Mouse (Mus musculus): ENCODE results near the gene Gas7. TPM values are rescaled to one million over a fixed set of nuclear protein-coding genes. Genes with fewer than 3 reads are reported as not detected.

Gene Gas7
- total RNA-seq, 2 experiments from 2014 or later: 303 to 348 TPM

DNA sequence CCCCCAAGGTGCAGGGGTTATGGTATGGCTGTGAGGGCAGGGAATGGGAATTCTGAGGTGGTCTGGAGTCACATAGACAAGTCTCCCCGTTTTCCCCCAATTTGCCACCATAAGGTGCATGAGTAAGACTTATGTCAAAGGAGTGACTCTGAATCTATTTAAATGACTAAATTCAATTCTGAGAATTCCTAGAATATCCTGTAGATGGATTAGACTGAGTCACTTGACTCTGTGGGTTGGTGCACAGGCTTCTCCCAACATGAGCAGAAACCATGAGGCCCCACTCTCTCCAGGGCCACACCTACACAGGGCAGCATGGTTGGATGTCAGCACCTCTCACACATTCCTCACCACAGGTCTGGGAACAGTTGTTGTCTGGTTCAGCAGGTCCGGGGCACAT lies 224.7 kb downstream of the Gas7 start:
- DNase-seq (ENCODE audit: low spot score in 2 of 2): no peak

DNA sequence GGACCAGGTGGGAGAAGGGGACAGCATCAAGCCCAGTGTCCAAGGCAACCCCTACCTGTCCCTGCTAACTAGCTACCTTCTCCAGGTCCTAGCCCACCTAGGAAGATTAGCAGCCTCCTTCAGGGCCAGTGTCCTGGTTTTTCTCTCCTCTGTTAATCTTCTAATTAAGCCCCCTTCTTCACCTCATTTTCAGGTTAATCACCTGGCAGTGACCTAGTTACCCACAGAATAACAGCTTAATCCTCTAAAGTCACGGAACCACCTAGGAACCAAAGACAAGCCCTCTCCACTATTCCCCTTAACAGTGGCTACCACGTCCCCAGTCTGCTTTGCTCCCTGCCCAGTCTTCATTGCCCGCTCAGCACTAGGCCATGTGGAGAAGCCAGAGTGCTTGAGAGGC lies 226.6 kb downstream of the Gas7 start:
- no peak for DNase-seq (ENCODE audit: low spot score in 2 of 2)

DNA sequence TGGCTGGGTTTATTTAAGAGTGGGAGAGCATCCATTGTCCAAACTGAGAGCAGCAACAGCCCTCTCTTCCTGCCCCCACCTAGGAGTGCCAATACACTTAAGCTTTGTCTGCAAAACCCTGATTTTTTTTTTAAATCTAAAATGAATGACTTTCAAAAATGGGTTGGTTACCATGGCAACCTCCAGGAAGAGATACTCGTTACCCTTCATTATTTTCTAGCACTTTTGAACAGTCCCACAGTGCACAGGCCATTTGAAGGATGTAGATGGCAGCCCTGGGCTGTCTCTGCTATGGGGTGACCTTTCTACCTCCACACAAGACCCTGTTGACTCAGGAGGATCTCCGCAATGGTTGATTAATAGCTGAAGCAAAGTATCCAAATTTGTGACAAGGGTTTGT lies 230.9 kb downstream of the Gas7 start:
- no peak for DNase-seq (ENCODE audit: low spot score in 2 of 2)

DNA sequence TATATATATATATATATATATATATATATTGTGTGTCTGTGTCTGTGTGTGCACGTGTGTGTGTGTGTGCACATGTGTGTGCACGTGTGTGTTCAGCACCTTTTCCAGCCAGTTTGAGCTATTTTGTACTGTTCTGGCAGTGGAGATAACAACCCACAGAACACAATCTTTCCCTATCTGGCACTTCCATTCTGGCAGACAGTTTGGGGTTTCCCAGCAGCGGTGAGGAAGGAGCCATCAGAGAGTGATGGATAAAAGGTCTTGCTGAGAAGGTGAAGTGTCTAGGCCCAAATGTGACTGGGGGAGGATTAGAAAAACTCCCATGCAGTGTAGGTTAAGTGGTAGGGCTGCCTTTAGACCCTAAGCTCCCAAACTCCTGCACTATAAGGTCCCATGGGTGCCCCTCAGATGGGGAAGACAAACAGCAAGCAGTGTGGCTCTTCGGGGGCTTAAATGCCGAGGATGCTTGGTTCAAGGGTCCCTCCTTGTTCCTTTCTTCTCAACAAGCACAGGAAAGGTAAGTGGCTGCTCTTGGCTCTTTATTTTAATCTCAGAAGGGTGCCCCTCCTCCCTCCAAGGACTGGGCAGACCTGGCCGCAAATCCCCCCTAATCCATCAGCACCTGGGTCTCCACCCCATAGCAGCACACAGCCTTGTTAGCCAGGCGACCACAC lies 239.6 kb downstream of the Gas7 start, which contains the start of gene Rcvrn:
TSS of gene Rcvrn (plus strand) at position 624 of the 674 bp plus-strand sequence.
- no peak for DNase-seq (ENCODE audit: low spot score in 2 of 2)

DNA sequence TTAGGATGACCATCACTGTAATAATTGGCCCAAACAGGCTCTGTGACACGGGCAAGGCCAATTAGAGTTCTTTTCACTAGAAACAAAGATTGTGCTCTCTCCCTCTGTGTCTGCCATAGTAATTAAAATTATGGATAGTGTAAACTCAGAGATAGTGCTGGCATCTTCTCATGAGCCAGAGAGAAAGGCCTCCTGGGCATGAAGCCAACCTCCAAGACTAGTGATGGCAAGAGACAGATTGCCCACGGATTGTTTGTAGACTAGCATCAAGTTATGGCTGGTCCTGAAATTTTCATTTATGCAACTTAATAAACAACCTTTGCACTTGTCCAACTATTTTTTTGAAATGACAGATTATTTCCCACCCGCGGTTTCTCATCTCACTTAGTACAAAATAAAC lies 257.7 kb downstream of the Gas7 start:
- DNase-seq (ENCODE audit: low spot score in 2 of 2): no peak

DNA sequence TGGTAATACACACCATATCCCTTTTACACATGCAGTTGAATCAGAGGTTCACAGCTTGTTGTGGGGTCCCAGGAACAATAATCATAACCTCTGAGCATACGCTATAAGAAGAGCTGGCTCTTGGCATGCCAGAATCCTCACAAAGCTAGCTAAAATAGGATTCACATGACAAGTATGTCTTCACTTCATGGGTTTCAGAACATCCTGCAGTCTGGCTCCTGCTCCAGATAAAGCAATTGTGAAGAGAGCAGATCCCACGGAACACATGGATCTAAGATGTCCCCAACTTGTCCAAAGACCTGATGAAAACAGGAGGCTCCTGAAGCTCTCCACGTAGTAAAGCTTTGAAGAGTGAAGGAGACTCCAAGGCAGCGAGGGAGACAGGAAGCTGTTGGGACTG lies 260.1 kb downstream of the Gas7 start:
- no peak for DNase-seq (ENCODE audit: low spot score in 2 of 2)

DNA sequence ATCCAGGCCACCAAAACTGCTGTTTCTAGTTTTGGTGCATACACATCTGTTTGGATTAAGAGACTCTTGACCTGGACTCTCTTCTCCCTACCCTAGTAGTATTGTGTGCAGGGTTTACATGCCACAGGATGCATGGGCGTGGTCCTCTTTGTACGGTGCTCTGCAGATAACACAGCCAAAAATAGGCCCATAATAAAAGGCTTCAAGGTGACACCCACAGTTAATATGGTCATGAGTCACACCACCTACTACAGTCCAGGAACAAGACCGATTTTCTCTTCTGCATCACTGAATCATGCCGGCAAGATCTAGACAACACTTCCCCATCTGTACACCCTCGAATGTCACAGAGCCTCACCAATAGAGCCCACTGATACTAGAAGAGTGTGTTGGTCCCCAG lies 266.2 kb downstream of the Gas7 start:
- DNase-seq (ENCODE audit: low spot score in 2 of 2): no peak

DNA sequence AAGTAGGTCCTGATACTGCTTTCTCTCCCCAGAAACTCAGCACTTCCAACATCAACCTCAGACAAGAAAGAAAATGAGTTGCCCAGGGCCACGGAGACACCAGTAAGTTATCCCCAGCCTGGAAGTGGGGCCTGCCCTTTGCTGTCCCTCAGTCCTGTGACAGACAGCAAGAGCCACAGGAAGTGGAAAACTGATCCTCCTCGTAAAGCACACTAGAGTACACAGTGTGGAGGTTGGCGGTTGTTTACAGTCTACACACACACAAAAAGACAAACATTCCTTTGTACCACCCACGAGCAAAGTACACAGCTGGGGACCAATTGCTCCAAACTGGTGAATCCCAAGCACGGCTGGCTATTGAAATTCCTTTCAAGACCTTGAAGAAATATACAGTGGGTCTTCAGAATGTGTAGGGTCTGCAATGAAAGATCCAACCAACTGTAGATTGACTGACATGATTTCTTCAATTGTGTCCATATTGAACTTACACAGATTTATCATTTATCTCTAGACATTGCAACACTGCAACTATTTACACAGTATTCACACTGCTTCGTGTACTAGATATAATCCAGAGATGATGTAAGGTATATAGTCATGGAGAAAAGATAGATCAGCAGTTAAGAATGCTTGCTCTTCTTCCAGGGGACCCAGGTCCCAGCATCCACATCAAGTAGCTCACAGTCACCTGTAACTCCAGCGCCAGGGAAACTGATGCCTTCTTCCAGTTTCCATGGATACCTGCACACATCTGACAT lies 267.3 kb downstream of the Gas7 start:
- DNase-seq (ENCODE audit: low spot score in 2 of 2): no peak

DNA sequence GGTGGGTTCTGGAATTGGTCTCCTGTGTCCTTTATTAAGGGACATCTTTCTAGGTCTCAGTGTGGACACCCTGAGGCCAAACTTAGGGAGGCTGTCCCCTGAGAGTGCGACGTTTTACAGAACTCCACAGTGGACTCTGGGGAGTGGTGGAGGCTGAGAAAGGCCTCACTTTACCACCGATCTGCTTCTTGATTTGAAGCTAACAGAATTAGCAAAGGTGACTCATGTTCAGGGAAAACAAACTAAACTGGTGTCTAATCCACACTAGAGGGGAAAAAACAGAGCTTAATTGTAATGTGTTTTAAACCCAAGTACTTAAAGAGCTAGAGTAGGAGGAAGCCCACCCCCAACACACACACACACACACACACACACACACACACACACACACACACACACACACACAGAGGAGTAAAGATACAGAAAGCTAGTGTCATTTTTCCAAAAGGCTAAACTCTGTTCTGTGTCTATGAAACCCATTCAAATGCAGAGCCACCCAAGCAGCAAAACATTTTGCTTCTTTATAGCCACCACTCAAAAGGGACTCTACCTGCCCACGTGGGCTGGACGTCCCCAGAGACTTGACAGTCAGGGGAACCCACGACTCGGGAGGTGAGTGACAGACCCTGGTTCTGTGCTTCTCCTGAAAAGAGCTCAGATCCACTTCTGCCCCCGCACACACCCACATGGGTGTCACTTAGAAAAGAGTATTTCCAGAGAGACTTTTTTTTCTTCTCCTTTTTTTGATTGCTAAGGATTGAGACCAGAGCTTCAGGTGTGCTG lies 268.2 kb downstream of the Gas7 start:
- no peak for DNase-seq (ENCODE audit: low spot score in 2 of 2)

DNA sequence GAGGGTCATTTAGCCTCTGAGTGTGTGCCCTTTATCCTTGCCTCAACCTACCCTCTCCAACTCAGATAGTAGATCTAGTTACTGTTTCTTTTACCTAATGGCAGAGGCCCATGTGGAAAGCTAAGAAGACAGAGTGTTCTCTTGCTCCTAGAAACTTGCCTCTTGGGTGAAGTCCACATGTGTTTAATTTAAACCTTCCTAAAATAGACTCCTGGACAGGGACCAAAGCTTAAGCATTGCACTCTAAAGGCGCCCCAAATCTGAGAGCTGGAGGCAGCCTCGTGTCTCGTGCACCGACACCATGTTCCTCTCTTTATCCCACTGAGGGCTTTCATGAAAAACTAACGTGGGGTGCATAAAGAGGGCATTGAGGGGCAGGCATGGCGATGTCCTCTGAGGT lies 271.9 kb downstream of the Gas7 start:
- DNase-seq (ENCODE audit: low spot score in 2 of 2): no peak

DNA sequence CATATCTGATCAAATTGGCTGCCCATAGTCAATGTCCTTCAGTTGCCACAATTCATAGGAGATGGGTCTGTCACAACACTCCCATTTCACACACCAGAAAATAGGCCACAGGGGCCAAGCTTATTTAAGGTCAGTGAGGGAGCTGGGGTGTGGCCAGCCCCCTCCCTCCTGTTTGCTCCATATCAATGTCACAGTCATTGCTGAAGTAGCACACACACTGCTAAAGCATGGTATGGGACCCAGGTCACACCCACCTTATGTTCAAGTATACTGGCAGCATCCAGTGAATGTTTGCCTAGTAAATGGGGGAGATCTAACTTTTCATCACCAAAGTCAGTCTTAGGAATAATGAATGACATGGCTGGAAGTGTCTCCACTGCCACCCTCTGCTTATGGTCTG lies 273.5 kb downstream of the Gas7 start:
- DNase-seq (ENCODE audit: low spot score in 2 of 2): no peak

DNA sequence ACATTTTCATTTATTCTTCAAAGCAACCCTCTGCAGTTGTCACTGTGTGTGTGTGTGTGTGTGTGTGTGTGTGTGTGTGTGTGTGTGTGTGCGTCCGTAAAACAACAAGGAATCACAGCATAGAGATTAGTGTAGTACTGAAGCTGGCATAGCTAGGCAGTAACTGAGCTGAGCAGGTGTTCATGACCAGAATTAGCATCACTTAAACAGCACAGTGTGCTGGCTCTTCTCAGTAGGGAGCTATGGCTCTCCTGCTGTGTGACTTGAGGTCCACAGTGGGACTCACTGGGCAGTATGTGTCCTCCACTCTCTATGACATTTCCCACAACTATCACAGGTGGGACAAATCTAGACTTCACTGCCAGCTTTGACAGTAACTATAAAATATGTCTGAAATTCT lies 275.8 kb downstream of the Gas7 start:
- no peak for DNase-seq (ENCODE audit: low spot score in 2 of 2)

DNA sequence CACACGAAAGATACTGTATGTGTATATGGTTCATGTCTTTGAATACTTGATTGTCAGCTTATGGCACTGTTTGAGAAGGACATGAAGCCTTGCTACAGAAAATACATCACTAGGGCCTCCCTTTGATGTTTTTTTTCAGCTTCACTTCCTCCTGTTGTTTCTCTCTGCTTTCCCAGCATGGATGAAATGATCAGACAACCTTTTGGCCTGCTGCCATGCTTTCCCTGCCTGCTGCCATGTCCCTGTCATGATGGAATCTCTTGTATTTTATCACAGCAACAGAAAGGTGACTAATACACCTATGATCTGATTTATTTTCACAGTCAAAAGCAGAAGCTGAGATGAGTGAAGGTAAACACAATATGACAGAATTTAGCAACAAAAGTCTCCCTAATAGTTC lies 278.5 kb downstream of the Gas7 start:
- no peak for DNase-seq (ENCODE audit: low spot score in 2 of 2)

DNA sequence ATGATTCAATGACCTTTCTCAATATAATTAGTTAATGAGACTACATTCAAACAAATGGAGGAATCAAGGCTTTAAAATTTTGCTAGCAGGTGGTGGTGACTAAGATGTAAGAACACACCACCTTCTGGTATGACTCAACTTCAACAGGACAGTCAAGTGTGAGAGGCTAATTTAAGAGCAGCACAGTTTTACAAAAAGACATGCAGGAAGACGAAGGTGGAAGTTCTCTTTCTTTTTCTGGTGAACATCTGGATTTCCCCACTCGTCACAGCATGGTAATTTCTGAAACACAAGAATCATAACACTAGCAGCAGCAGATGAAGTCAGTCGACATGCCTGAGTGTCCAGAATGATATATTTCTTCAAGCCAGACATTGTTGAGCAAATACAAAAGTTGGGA lies 279.4 kb downstream of the Gas7 start:
- DNase-seq (ENCODE audit: low spot score in 2 of 2): no peak

DNA sequence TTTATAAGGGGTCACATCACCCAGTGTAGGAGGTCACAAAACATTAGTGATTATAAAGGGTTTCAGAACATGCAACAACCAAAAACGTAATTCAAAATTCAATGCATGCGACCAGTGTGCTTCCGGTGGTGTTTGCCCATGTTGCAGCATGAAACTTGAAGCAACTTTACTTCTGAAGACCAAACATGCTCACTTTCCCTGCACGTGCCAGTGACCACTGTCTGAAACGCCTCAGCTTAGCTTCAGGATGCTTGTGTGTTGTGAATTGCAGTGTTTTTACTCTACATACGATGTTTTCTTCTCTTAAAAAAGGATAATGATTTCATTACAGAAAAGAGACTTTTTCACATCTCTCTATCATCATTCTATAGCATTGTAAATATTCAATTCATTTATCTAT lies 283.1 kb downstream of the Gas7 start:
- no peak for DNase-seq (ENCODE audit: low spot score in 2 of 2)

Other genes with a start within 250 kb of the Gas7 start
- under 1 TPM; 0.38 to 0.39 TPM for gene Myh4, start 217.4 kb upstream of the Gas7 start, total RNA-seq (2021)
- 1 to 10 TPM; 2.5 to 3.1 TPM for gene Myh8, start 178.3 kb upstream of the Gas7 start, total RNA-seq (2021)
- gene Myh13, start 133.8 kb upstream of the Gas7 start, total RNA-seq (2021): under 1 TPM; 0.27 to 0.32 TPM
- gene Rcvrn, start 239.9 kb downstream of the Gas7 start, total RNA-seq (2021): 1 to 10 TPM; 1.4 to 2.1 TPM

All from layer of hippocampus, postnatal 10 days (tissue).